Mouse (Mus musculus): ENCODE results near the gene Rapgef4.

- no peak for TF ChIP-seq GATA1 (IDR thresholded peaks at IDR 0.05; ENCODE audit: low read length)
- TF ChIP-seq TAL1 (IDR thresholded peaks at IDR 0.05; ENCODE audit: low read length): no peak
Measured at GRCm38 (mm10) chr2:72139863-72140845, 159.1 kb downstream of the Rapgef4 start.
